Mouse (Mus musculus): ENCODE measurements around the gene Ano2. TPM values are rescaled to one million over a fixed set of nuclear protein-coding genes. Genes with fewer than 3 reads are reported as not detected.
A peak's percentile ranks its signal among the peaks of the same experiment; 100 is the strongest.

Ano2 gene
- polyA plus RNA-seq, 1 experiment from 2014 or later, result 0.12 TPM

DNA sequence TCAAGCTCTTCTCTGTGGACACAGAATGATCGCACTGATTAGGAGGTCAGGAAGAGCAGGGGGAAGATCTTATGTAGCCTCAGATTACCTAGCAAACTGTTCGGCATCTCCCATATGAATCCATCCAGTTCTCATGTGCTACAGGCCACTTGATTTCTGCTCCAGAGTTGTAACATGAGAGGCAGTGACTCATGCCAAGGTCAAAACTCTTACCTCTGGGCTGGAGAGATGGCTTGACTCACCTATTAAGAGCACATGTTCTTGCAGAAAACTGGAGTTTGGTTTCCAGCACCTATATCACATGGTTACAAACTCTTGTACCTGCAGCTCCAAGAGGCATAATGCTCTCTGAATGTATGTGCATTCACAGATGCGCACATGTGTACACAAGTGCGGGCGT is 289.4 kb downstream of the Ano2 start:
- DNase-seq (ENCODE audit: extremely low spot score, low spot score), result no peak
- H3K9me3 ChIP-seq, result no peaks in the 10 kb centered on the region
- H3K36me3 ChIP-seq (replicated peaks), result no peaks in the 10 kb centered on the region
- 92% methylated on average over 5 of the region's 5 CpGs for WGBS
- H3K4me1 ChIP-seq, result peaks cover 15% of the 10 kb centered on the region
- no peaks in the 10 kb centered on the region for H3K27me3 ChIP-seq (ENCODE audit: poor library complexity, severe bottlenecking)
- no peak overlapping the region for H3K27ac ChIP-seq
- H3K4me3 ChIP-seq, result no peak overlapping the region

- 90% methylated on average over 4 of the region's 4 CpGs for WGBS
Observed at GRCm38 (mm10) chr6:125984050-125984449, 293.8 kb downstream of the Ano2 start.

DNA sequence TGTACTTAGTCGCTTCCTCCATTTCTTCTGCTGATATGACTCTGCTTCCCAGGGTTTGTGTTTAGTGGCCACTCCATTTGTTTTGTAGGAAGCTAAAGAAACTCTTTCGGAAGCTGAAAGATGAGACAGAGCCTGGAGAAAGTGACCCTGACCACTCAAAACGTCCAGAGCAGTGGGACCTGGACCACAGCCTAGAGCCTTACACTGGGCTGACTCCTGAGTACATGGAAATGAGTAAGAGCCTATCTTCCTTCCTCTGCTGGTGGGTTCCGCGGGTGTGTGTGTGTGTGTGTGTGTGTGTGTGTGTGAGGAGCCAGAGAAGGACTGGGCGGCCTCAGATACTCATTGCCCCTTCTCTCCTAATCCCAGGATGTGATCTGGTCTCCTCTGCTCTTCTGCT is 302.5 kb downstream of the Ano2 start:
- H3K4me3 ChIP-seq, result no peak overlapping the region
- H3K4me1 ChIP-seq, result no peaks in the 10 kb centered on the region
- no peak for DNase-seq (ENCODE audit: extremely low spot score, low spot score)
- H3K9me3 ChIP-seq, result no peaks in the 10 kb centered on the region
- H3K27me3 ChIP-seq (ENCODE audit: poor library complexity, severe bottlenecking), result no peaks in the 10 kb centered on the region
- 69% methylated on average over 6 of the region's 6 CpGs for WGBS
- no peak overlapping the region for H3K27ac ChIP-seq
- H3K36me3 ChIP-seq (replicated peaks), result no peaks in the 10 kb centered on the region

More at GRCm38 (mm10) chr6:125984050-125984449, 293.8 kb downstream of the Ano2 start:
- Histone ChIP-seq H3K36me3 (replicated peaks) (no peaks in the 10 kb centered on the region), H3K4me3 (no peak overlapping the region), H3K9me3 (no peaks in the 10 kb centered on the region), H3K27ac (no peak overlapping the region), H3K27me3 (ENCODE audit: poor library complexity, severe bottlenecking) (no peaks in the 10 kb centered on the region), H3K4me1 (no peaks in the 10 kb centered on the region)
- no peak for DNase-seq (ENCODE audit: extremely low spot score, low spot score)

DNA sequence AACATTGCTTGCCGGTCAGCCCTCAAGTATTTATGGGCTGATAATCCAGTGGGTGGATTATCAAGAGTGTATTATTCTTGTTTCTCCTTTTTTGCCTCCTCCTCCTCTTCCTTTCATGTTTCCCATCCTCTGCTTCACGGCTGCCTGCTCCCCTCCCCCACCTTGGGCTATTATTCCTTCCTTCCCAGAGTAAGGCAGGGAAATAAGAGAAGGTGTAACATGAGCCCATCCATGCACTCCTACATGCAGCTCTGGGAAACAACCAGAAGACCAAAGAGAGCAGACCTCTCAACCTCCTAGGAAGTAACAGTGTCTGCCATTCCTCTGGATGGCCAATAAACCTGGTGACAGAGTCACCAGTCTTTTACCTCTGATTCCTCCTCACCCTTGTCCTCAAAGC is 311.6 kb downstream of the Ano2 start:
- peak overlapping the region; percentile 80 for H3K27ac ChIP-seq

GRCm38 (mm10) chr6:126003002-126003742 is 313.0 kb downstream of the Ano2 start:
- Histone ChIP-seq H3K9me3 (no peaks in the 10 kb centered on the region), H3K4me3 (no peak overlapping the region), H3K27ac (peak overlapping the region; percentile 80), H3K36me3 (replicated peaks) (no peaks in the 10 kb centered on the region), H3K4me1 (peaks cover 35% of the 10 kb centered on the region), H3K27me3 (ENCODE audit: poor library complexity, severe bottlenecking) (no peaks in the 10 kb centered on the region)
- peak; percentile 44 for DNase-seq (ENCODE audit: extremely low spot score, low spot score)
- WGBS, result 8% methylated on average over 4 of the region's 4 CpGs

More for the DNA sequence above, 311.6 kb downstream of the Ano2 start:
- Histone ChIP-seq H3K9me3 (no peaks in the 10 kb centered on the region), H3K4me1 (peaks cover 33% of the 10 kb centered on the region), H3K4me3 (no peak overlapping the region), H3K36me3 (replicated peaks) (no peaks in the 10 kb centered on the region), H3K27me3 (ENCODE audit: poor library complexity, severe bottlenecking) (no peaks in the 10 kb centered on the region)
- 33% methylated on average over 2 of the region's 2 CpGs for WGBS
- DNase-seq (ENCODE audit: extremely low spot score, low spot score), result no peak

GRCm38 (mm10) chr6:126006647-126007046 is 316.4 kb downstream of the Ano2 start:
- Histone ChIP-seq H3K27ac (no peak overlapping the region), H3K27me3 (ENCODE audit: poor library complexity, severe bottlenecking) (no peaks in the 10 kb centered on the region), H3K4me1 (peaks cover 41% of the 10 kb centered on the region), H3K4me3 (no peak overlapping the region), H3K36me3 (replicated peaks) (no peaks in the 10 kb centered on the region), H3K9me3 (no peaks in the 10 kb centered on the region)
- no peak for DNase-seq (ENCODE audit: extremely low spot score, low spot score)
- WGBS, result 92% methylated on average over 6 of the region's 6 CpGs

DNA sequence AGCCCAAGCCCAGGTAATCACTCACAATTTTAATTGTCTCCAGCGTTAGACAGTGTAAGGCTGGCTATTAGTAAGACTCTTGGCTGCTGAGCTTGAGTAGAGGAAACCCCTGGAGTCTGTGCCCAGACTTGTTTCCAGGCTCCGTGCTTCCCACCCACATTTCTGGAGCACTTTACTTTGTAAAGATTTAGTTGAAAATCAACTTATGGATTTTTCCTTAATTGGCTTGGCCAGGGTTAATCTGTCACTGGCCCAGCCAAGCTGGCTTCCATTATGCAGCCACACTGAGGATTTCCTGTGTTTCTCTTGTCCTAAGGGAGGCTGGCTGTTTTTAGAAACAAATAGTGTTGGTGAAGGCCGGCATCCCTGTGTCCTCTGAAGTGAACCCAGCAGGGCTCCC is 318.9 kb downstream of the Ano2 start:
- 38% methylated on average over 3 of the region's 3 CpGs for WGBS
- Histone ChIP-seq H3K4me1 (peaks cover 19% of the 10 kb centered on the region), H3K27ac (no peak overlapping the region), H3K9me3 (no peaks in the 10 kb centered on the region), H3K36me3 (replicated peaks) (no peaks in the 10 kb centered on the region), H3K4me3 (no peak overlapping the region), H3K27me3 (ENCODE audit: poor library complexity, severe bottlenecking) (no peaks in the 10 kb centered on the region)
- DNase-seq (ENCODE audit: extremely low spot score, low spot score), result no peak

DNA sequence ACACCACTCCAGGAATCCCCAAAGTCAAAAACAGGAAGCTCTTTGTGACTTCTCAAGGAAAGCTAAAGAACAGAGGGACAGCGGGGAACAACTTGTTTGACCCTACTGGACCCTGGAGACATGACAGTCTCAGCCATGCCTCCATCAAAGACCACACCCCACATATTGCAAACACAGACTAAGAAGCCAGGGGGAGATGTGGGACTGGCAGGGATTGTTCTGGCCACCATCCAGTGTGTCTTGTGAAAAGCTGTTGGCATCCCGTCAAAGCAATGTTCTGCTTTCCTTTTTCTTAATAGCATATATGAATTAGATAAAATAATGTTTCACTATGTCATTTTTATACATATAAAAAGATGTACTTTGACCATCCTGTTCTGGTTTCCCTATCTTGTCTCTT is 326.8 kb downstream of the Ano2 start:
- Histone ChIP-seq H3K27ac (no peak overlapping the region), H3K4me1 (peaks cover 7% of the 10 kb centered on the region), H3K4me3 (no peak overlapping the region), H3K9me3 (no peaks in the 10 kb centered on the region), H3K36me3 (replicated peaks) (no peaks in the 10 kb centered on the region), H3K27me3 (ENCODE audit: poor library complexity, severe bottlenecking) (no peaks in the 10 kb centered on the region)
- 87% methylated on average over 2 of the region's 2 CpGs for WGBS
- no peak for DNase-seq (ENCODE audit: extremely low spot score, low spot score)

- Histone ChIP-seq H3K36me3 (replicated peaks) (no peaks in the 10 kb centered on the region), H3K9me3 (no peaks in the 10 kb centered on the region), H3K4me3 (no peak overlapping the region), H3K4me1 (peaks cover 5% of the 10 kb centered on the region), H3K27me3 (ENCODE audit: poor library complexity, severe bottlenecking) (no peaks in the 10 kb centered on the region), H3K27ac (no peak overlapping the region)
- no peak for DNase-seq (ENCODE audit: extremely low spot score, low spot score)
- 80% methylated on average over 1 of the region's 1 CpGs for WGBS
Observed at GRCm38 (mm10) chr6:126018411-126018810, 328.2 kb downstream of the Ano2 start.

DNA sequence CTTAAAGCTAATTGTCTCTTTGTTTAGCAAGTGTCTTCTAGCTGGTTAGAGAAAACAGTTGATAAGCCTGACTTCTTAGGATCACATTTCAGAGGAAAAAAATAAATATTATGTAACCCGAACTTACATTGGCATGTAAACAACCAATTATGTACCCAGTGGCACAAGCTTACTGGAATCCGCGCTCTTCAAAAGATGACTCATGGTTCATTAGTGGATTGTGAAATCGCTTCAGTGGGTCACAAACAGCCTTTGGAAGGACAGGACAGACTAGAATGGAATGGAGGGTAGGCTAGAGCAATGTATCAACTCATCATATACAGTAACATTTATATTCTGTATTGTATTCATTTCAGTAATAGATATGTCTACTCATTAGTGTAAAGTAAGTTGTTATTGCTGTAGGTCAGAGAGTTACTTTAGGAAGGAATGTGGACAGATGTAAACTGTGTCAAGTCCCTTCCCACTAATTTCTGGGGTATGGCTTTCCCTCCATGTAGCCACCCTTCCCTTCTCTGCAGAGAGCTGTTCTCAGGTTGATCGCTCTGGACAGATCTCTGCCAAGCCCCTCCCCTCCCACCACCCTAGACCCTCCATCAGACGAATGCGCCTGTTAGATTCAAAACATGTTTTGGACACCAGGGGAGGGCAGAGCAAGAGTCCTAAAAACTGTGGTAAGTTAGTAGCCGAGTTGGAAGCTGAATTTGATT is 343.6 kb downstream of the Ano2 start:
- no peaks in the 10 kb centered on the region for H3K36me3 ChIP-seq (replicated peaks)
- no peak for DNase-seq (ENCODE audit: extremely low spot score, low spot score)
- no peak overlapping the region for H3K27ac ChIP-seq
- H3K4me3 ChIP-seq, result no peak overlapping the region
- no peaks in the 10 kb centered on the region for H3K27me3 ChIP-seq (ENCODE audit: poor library complexity, severe bottlenecking)
- no peaks in the 10 kb centered on the region for H3K9me3 ChIP-seq
- H3K4me1 ChIP-seq, result peaks cover 10% of the 10 kb centered on the region
- WGBS, result 79% methylated on average over 8 of the region's 8 CpGs

- no peak overlapping the region for H3K27ac ChIP-seq
- no peak for DNase-seq (ENCODE audit: extremely low spot score, low spot score)
- 43% methylated on average over 2 of the region's 2 CpGs for WGBS
Observed at GRCm38 (mm10) chr6:126034403-126034724, 344.1 kb downstream of the Ano2 start.

DNA sequence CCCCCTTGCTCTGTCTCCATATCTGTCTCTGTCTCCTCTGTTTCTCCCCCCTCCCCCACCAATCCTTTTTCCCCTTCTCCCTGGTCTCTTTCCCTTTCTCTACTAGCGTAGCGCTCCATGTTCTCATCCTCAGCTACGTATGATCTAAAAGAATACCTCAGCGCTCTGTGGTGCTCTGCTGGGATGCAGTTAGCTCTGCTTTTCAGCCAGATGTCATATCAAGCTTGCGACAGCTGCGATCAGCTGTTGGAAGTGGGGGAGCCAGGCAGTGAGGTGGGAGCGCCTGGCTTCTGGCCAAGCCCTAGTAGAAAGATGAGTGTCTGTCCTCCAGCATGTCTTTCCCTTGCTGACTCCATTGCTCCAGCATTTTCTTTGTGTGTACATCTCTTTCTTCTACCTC is 344.5 kb downstream of the Ano2 start:
- Histone ChIP-seq H3K4me1 (peaks cover 10% of the 10 kb centered on the region), H3K27me3 (ENCODE audit: poor library complexity, severe bottlenecking) (no peaks in the 10 kb centered on the region)
- WGBS, result 94% methylated on average over 7 of the region's 7 CpGs

More at GRCm38 (mm10) chr6:126034403-126034724, 344.1 kb downstream of the Ano2 start:
- Histone ChIP-seq H3K4me1 (peaks cover 10% of the 10 kb centered on the region), H3K9me3 (no peaks in the 10 kb centered on the region), H3K4me3 (no peak overlapping the region), H3K36me3 (replicated peaks) (no peaks in the 10 kb centered on the region), H3K27me3 (ENCODE audit: poor library complexity, severe bottlenecking) (no peaks in the 10 kb centered on the region)

DNA sequence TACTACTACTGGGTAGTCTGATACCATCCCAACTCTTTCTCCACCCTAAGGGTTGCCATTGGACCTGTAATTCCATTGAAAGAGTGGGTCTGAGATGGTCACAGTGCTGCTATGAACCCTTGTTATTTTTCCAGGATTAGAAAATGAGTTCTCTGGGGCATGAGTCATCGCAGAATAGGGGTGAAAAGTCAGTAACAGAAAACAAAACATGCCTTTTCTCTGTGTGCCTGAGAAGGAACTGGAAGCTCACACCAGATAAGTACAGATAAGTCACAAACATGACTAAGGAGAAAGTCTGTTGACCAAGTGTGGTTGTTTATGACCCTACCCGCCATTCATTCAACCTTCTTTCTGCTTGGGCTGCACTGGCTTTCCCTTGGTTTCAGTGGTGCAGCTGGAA is 345.4 kb downstream of the Ano2 start:
- Histone ChIP-seq H3K27ac (no peak overlapping the region), H3K27me3 (ENCODE audit: poor library complexity, severe bottlenecking) (no peaks in the 10 kb centered on the region), H3K9me3 (no peaks in the 10 kb centered on the region), H3K36me3 (replicated peaks) (no peaks in the 10 kb centered on the region), H3K4me1 (peaks cover 10% of the 10 kb centered on the region), H3K4me3 (no peak overlapping the region)
- 84% methylated on average over 2 of the region's 2 CpGs for WGBS
- DNase-seq (ENCODE audit: extremely low spot score, low spot score), result no peak

More for the DNA sequence above, 344.5 kb downstream of the Ano2 start:
- no peak overlapping the region for H3K27ac ChIP-seq
- no peak for DNase-seq (ENCODE audit: extremely low spot score, low spot score)
- no peaks in the 10 kb centered on the region for H3K36me3 ChIP-seq (replicated peaks)
- no peaks in the 10 kb centered on the region for H3K9me3 ChIP-seq
- H3K4me3 ChIP-seq, result no peak overlapping the region

All from forebrain, embryonic 10.5 days (tissue).